Mouse (Mus musculus): ENCODE measurements around the gene Ptges.

Ptges gene

GRCm38 (mm10) chr2:30897291-30897690, 32.4 kb downstream of the Ptges start:
- DNase-seq: no peak

DNA sequence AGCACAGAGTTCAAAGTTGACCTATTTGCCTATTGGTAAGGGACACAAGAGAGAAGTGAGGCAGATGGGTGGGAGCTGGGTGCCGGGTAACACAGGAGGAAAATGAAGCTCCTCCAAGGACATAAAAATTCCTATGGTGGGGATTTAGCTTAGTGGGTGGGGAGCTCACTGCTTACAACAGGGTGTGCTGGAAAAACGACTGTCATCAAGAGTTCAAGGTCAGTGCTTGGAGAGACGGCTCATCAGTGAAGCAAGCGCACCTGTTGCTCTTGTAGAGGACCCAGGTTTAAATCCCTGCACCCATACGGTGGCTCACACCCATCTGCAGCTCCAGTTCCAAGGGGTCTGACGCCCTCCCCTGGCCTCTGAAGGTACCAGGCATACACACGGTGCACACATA, 35.7 kb downstream of the Ptges start:
- no peak for DNase-seq

DNA sequence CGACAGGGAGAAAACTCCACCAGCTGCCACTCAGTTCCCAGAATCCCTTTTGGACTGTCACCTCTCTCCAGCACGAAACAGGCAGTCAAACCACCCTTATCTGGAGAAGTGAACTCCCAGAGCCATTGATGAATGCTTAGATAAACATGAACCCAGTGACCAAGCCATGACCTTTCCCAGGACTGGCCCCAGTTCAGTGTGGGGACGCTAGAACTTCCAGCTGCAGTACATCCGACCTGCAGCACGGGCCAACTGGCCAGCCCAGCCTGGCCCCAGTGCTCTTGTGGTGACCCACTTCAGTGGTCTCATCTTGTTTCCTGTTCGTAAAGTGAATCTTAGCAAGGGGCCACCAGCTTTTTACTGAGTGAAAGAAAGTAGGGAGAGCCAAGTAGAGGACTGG, 36.3 kb downstream of the Ptges start:
- DNase-seq: no peak

DNA sequence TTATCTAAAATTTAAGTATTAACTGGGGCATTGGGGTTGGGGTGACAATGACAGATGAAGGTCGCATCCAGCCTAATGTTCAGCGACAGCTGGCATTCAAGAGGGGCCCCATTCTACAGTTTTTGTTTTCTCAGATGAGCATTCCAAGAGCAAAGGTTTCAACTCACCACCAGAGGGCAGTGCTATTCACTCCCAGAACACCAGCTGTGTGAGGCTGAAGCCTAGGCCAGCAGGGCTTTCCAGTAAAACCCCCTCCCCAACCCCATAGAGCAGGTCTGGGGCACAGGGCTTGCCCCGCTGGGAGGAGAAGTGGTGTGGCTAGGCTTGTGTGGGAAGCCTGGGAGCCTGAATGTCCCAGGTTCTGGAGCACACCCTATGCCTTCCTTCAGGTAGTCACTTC, 38.7 kb downstream of the Ptges start:
- peak; percentile 72 to 75 for DNase-seq

DNA sequence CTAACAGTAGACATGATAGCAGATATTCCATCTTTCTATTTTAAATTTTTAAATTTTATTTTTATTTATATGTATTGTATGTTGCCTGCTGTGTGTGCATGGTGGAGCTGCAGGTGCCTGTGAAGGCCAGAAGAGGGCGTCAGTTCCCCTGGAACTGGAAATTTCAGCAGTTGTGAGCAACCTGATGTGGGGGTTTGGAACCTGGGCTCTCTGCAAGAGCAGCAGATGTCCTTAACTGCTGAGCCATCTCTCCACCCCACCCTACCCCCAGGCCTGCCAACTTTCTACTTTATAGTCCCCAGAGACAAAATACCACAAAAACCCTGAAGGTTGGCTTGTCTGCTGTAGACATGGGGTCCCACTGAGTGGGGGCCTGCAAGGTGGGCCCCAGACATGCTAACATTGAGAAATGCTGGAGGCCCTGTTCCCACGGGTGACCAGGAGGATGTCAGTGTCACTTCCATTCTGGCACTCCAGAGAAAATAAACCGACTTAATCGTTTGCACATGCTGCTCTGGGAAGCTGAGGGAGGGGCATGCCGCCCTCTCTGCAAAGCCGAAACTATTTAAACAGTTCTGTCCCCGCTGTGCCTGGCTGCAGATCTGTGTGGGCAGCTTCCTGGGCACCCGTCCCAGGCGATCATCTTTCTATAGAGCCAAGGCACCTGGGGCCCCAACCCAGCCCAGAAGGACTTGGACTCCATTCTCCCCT, 44.1 kb downstream of the Ptges start:
- DNase-seq: peak; percentile 83 to 92

DNA sequence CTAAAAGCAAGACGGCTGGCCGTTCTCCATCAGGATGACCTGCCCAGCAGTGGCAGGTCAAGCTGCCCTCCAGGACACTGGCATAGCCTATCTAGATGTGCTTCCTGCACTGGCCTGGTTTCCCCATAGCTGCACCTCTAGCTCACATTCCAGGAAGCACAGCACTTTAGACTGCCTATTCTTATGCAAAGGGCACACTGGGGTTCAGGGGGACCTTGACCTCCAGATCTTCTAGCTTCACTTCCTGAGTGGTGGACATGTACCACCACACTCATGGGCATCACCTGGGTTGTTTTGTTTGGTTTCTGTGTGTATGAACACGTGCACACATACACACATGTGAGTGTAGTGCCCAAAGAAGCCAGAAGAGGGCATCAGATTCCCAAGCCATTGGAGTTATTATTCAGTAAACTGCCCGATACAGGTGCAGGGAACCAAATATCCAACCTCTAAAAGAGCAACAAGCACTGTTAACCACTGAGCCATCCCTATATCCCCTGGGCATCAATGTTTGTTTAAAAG, 44.8 kb downstream of the Ptges start:
- no peak for DNase-seq

GRCm38 (mm10) chr2:30881215-30881614, 48.4 kb downstream of the Ptges start:
- no peak for DNase-seq

DNA sequence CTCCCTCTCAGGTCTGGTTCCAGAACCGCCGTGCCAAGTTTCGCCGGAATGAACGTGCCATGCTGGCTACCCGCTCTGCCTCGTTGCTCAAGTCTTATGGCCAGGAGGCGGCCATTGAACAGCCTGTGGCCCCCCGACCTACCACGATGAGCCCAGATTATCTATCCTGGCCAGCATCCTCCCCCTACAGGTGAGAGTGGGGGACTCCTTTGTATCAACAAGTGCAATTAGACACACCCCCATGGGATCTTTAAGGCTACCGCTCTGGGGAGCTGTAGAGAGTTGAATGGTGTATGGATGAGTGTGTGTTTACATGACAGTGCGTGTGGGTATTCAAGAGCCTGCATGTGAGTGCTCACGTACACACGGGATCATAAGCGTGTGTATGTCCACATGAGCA, 50.2 kb downstream of the Ptges start:
- DNase-seq: no peak

GRCm38 (mm10) chr2:30875621-30876432, 53.8 kb downstream of the Ptges start:
- DNase-seq: peak in 1 of 2 experiments; percentile 34

GRCm38 (mm10) chr2:30875096-30875495, 54.6 kb downstream of the Ptges start:
- DNase-seq: no peak

- no peak for DNase-seq
These were observed 55.2 kb downstream of the Ptges start for GRCm38 (mm10) chr2:30874445-30874844.

- DNase-seq: no peak
These were observed 57.0 kb downstream of the Ptges start for GRCm38 (mm10) chr2:30872669-30873068.

GRCm38 (mm10) chr2:30870863-30871262, 58.8 kb downstream of the Ptges start:
- DNase-seq: peak; percentile 57 to 68

DNA sequence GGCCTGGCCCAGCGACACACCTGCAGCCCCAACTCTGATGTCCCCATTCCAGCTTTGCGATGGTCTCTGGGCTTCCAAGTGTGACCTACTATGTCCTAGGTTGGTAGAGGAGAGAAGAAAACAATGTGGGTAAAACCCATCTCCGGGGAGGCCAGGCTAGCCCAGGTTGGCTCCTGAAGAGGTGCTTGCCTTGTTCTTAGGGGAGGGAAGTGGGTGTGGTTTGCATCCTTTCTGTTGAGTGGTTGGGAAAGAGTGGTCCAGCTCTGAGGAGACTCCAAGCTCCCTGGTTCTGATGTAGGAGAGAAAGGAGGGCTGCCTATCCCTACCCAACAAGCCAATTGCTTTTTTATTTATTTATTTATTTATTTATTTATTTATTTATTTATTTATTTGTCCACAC, 64.2 kb downstream of the Ptges start:
- DNase-seq: no peak

DNA sequence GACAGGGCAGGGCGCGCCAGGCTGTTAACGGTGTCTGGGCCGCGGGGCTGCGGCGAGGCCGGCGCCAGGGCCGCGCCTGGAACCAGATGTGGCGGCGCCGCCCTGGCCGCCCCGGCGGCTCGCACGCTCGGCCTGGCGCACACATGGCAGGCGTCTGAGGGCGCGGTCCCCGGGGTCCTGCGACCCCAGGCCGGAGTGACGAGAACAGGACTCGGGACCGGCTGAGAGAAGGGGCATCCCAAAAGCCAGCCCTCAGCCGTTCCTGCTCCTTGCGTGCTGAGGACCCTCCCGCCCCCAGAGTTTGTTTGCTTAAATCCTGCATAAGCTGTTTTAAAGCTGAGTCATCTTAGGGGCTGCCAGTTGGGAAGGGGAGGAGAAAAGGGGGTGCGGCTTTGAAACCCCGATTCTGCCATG, 64.7 kb downstream of the Ptges start:
- no peak for DNase-seq

GRCm38 (mm10) chr2:30863574-30863973, 66.1 kb downstream of the Ptges start:
- DNase-seq: no peak

- DNase-seq: no peak
These were observed 67.6 kb downstream of the Ptges start for GRCm38 (mm10) chr2:30862081-30862480.

DNA sequence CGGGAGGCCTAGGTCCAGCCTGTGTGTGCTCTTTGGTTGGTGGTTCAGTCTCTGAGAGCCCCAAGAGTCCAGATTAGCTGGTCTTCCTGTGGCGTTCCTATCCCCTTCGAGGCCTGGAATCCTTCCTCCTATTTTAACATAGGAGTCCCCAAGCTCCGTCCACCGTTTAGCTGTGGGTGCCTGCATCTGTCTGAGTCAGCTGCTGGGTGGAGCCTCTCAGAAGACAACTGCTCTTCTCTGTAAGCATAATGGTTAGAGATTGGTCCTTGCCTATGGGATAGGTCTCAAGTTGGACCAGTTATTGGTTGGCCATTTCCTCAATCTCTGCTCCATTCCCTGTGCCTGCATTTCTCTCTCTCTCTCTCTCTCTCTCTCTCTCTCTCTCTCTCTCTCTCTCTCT, 69.9 kb downstream of the Ptges start:
- no peak for DNase-seq

GRCm38 (mm10) chr2:30857076-30857475, 72.6 kb downstream of the Ptges start:
- DNase-seq: no peak

DNA sequence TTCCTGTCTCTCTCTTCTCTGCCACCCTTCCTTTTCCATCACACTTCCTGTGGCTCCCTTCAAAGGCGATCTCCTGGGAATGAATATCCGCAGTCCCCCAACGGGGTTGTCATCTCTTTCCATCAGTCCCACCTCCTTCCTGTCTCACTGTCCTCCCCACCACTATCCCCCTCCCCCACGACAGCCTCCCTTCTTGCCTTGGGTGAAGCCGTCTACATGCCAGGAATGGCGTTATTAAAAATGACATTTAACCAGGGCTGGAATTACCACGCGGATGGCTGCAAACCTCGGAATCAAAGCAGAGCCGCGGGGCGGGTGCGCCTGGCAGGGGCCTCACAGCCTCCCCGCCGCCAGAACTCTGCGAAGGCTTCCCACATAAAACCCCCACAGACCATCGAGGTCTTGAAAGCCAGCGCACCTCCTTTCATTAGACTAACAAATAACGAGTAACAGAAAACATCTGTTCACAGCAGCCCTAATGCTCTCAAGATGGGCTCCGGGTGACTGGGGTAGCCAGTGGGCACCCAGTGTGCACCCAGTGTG, 76.8 kb downstream of the Ptges start:
- DNase-seq: no peak

GRCm38 (mm10) chr2:30850581-30850980, 79.1 kb downstream of the Ptges start:
- DNase-seq: no peak

DNA sequence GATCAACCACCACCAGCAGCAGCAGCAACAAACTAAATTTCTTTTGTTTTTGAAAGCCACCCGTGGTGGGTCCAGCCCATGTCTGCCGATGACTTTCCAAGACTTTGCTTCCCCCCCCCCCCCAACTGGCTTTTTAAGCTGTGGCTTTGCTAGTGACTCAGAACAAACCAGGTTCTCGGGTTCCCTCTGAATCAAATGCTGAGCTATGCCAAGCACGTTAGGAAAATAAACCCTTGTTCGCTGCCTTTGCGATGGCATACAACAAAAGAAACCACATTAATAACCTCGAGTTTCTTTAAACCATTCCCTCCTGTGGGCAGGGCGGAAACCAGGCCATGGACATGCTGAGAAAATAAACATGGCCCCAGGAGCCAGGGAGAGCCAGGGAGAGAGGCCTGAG, 81.5 kb downstream of the Ptges start:
- no peak for DNase-seq

GRCm38 (mm10) chr2:30846723-30847122, 82.9 kb downstream of the Ptges start:
- no peak for DNase-seq

DNA sequence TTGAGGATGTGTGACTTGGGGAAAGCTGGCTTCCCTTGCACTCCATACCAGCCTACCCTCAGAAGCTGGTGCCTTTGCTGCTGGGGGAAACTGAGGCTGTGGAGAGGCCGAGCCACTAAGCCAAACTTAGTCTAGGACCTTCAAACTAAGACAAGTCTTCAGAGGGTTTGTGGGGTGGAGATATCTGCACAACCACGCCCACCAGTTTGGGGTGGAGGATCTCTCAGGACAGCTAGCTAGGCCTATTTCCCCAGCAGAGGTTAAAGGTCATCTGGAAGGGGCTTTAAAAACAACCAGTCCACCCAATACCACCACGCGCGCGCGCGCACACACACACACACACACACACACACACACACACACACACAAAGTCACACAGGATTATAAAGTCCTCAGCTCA, 83.4 kb downstream of the Ptges start:
- no peak for DNase-seq

Data from cerebellum, postnatal 10 days (tissue).